Mouse (Mus musculus) ES-E14 (cell line): ENCODE measurements at regions not wholly inside any gene's neighbourhood (a gene's known extent, or its start where the extent isn't known, plus 50 kb on each side); places are given as distances from the start of the nearest gene placed in this dataset.

Source experiments
- CHD2 ChIP-seq: IDR thresholded peaks from 2 replicates; pipeline ENCODE4 v1.6.1; 2014; ENCODE audit warnings: mild to moderate bottlenecking, low read depth, low read length, inconsistent platforms
- ZC3H11A ChIP-seq: IDR thresholded peaks from 2 replicates; pipeline ENCODE4 v1.6.1; 2012; ENCODE audit warnings: low read depth, mild to moderate bottlenecking, inconsistent platforms, low read length, borderline replicate concordance

- TF ChIP-seq CHD2 (no peak), ZC3H11A (no peak)
Measured at GRCm38 (mm10) chr11:43370025-43370424, 56.0 kb downstream of the Pttg1 start.
